Mouse (Mus musculus) MEL (cell line): ENCODE results near the gene Pcgf6. TPM values are rescaled to one million over a fixed set of nuclear protein-coding genes. Genes with fewer than 3 reads are reported as not detected.

Source experiments
- DNase-seq: peaks from one replicate; pipeline ENCODE4 v3.0.0; 2011; ENCODE audit warnings: low read depth, low spot score
- H3K27ac ChIP-seq: 2 replicates; pipeline ENCODE4 v1.5.1; 2012; ENCODE audit warnings: low read depth, mild to moderate bottlenecking, control low read depth, low read length, moderate library complexity; ENCODE audit not compliant: control insufficient read depth
- H3K27me3 ChIP-seq, 2 experiments: fragments of 150-350 bp in 1 of 2; sonication (generic) in 1 of 2; 2 replicates each; pipeline ENCODE4 v1.6.1; 2012; ENCODE audit warnings: low read length in 2 of 2, mild to moderate bottlenecking in 2 of 2, improper control_type of control experiment in 1 of 2, moderate library complexity in 1 of 2; ENCODE audit not compliant: insufficient read depth in 2 of 2, control insufficient read depth in 1 of 2
- H3K36me3 ChIP-seq, 2 experiments: 2 replicates each; pipeline ENCODE4 v1.6.1; 2012 to 2014; ENCODE audit warnings: low read length in 2 of 2, improper control_type of control experiment in 1 of 2, inconsistent platforms in 1 of 2, mild to moderate bottlenecking in 1 of 2; ENCODE audit not compliant: insufficient read depth in 2 of 2, control insufficient read depth in 1 of 2
- H3K4me1 ChIP-seq, 2 experiments: fragments of 150-350 bp in 1 of 2; sonication (generic) in 1 of 2; 2 replicates each; pipeline ENCODE4 v1.6.1; 2012; ENCODE audit warnings: low read length in 2 of 2, improper control_type of control experiment in 1 of 2, mild to moderate bottlenecking in 1 of 2; ENCODE audit not compliant: insufficient read depth in 2 of 2, control insufficient read depth in 1 of 2
- H3K4me3 ChIP-seq, 2 experiments: fragments of 150-350 bp in 1 of 2; sonication (generic) in 1 of 2; 2 replicates each; pipeline ENCODE4 v1.5.1; 2012; ENCODE audit warnings: low read depth in 2 of 2, low read length in 2 of 2, mild to moderate bottlenecking in 2 of 2, moderate library complexity in 2 of 2, control low read depth in 1 of 2, improper control_type of control experiment in 1 of 2; ENCODE audit not compliant: control insufficient read depth in 1 of 2, insufficient read depth in 1 of 2
- H3K79me2 ChIP-seq: 2 replicates; pipeline ENCODE4 v1.6.1; 2012; ENCODE audit warnings: mild to moderate bottlenecking, low read length, moderate library complexity; ENCODE audit not compliant: control insufficient read depth, poor library complexity, insufficient read depth
- H3K9ac ChIP-seq: 2 replicates; pipeline ENCODE4 v1.6.1; 2012; ENCODE audit warnings: low read depth, mild to moderate bottlenecking, control low read depth, low read length, moderate library complexity; ENCODE audit not compliant: control insufficient read depth, poor library complexity, severe bottlenecking
- H3K9me3 ChIP-seq: fragments of 150-350 bp; sonication (generic); replicated peaks from 2 replicates; pipeline ENCODE4 v1.6.1; 2012; ENCODE audit warnings: mild to moderate bottlenecking, low read length, improper control_type of control experiment, moderate library complexity; ENCODE audit not compliant: insufficient read depth
- BHLHE40 ChIP-seq: IDR thresholded peaks from 2 replicates; pipeline ENCODE4 v1.6.1; 2012; ENCODE audit warnings: low read depth, mild to moderate bottlenecking, inconsistent platforms, low read length, improper control_type of control experiment, borderline replicate concordance
- CHD1 ChIP-seq: IDR thresholded peaks from 2 replicates; pipeline ENCODE4 v1.6.1; 2012; ENCODE audit warnings: low read depth, mild to moderate bottlenecking, inconsistent platforms, low read length, improper control_type of control experiment
- CHD2 ChIP-seq: IDR thresholded peaks from 2 replicates; pipeline ENCODE4 v1.6.1; 2011; ENCODE audit warnings: low read length, improper control_type of control experiment
- E2F4 ChIP-seq: IDR thresholded peaks from 2 replicates; pipeline ENCODE4 v1.6.1; 2011; ENCODE audit warnings: low read depth, low read length, improper control_type of control experiment, borderline replicate concordance
- ELF1 ChIP-seq: IDR thresholded peaks from 2 replicates; pipeline ENCODE4 v1.6.1; 2014; ENCODE audit warnings: low read depth, mild to moderate bottlenecking, inconsistent platforms, low read length, improper control_type of control experiment, moderate library complexity
- ETS1 ChIP-seq: IDR thresholded peaks from 2 replicates; pipeline ENCODE4 v1.6.1; 2012; ENCODE audit warnings: low read depth, mild to moderate bottlenecking, inconsistent platforms, low read length, improper control_type of control experiment, moderate library complexity
- GABPA ChIP-seq: IDR thresholded peaks from 2 replicates; pipeline ENCODE4 v1.6.1; 2012; ENCODE audit warnings: low read depth, mild to moderate bottlenecking, inconsistent platforms, low read length, improper control_type of control experiment, moderate library complexity
- HCFC1 ChIP-seq: IDR thresholded peaks from 2 replicates; pipeline ENCODE4 v1.6.1; 2012; ENCODE audit warnings: low read depth, mild to moderate bottlenecking, inconsistent platforms, low read length, improper control_type of control experiment, moderate library complexity
- JUND ChIP-seq: IDR thresholded peaks from 2 replicates; pipeline ENCODE4 v1.6.1; 2011; ENCODE audit warnings: low read depth, mild to moderate bottlenecking, improper control_type of control experiment, low read length
- KAT2A ChIP-seq: conservative IDR thresholded peaks from 2 replicates; pipeline ENCODE4 v1.6.1; 2012; ENCODE audit warnings: low read depth, low read length, improper control_type of control experiment, inconsistent platforms
- MAZ ChIP-seq: IDR thresholded peaks from 2 replicates; pipeline ENCODE4 v1.6.1; 2012; ENCODE audit warnings: low read depth, mild to moderate bottlenecking, inconsistent platforms, low read length, improper control_type of control experiment
- MEF2A ChIP-seq: IDR thresholded peaks from 2 replicates; pipeline ENCODE4 v1.6.1; 2014; ENCODE audit warnings: low read depth, mild to moderate bottlenecking, inconsistent platforms, low read length, improper control_type of control experiment; ENCODE audit not compliant: poor library complexity, insufficient replicate concordance, severe bottlenecking; ENCODE audit errors: extremely low read depth
- MXI1 ChIP-seq: IDR thresholded peaks from 2 replicates; pipeline ENCODE4 v1.6.1; 2011; ENCODE audit warnings: mild to moderate bottlenecking, low read depth, low read length, improper control_type of control experiment
- MYB ChIP-seq: IDR thresholded peaks from 2 replicates; pipeline ENCODE4 v1.6.1; 2011; ENCODE audit warnings: mild to moderate bottlenecking, low read depth, low read length, improper control_type of control experiment
- NRF1 ChIP-seq: IDR thresholded peaks from 2 replicates; pipeline ENCODE4 v1.6.1; 2014; ENCODE audit warnings: low read depth, mild to moderate bottlenecking, inconsistent platforms, low read length, improper control_type of control experiment, moderate library complexity; ENCODE audit not compliant: poor library complexity, insufficient read depth, severe bottlenecking
- POLR2A ChIP-seq, 2 experiments: IDR thresholded peaks; 2 replicates each; pipeline ENCODE4 v1.6.1; 2011 to 2012; ENCODE audit warnings: low read length in 2 of 2, mild to moderate bottlenecking in 2 of 2, control low read depth in 1 of 2, improper control_type of control experiment in 1 of 2, low read depth in 1 of 2, moderate library complexity in 1 of 2; ENCODE audit not compliant: control insufficient read depth in 1 of 2, insufficient read depth in 1 of 2, poor library complexity in 1 of 2
- POLR2AphosphoS2 ChIP-seq: IDR thresholded peaks from 2 replicates; pipeline ENCODE4 v1.6.1; 2011; ENCODE audit warnings: low read length, improper control_type of control experiment
- POLR2AphosphoS5 ChIP-seq: IDR thresholded peaks from 2 replicates; pipeline ENCODE4 v1.6.1; 2012; ENCODE audit warnings: low read depth, borderline replicate concordance, mild to moderate bottlenecking, inconsistent platforms, low read length, moderate library complexity, mixed read lengths
- RAD21 ChIP-seq: IDR thresholded peaks from 2 replicates; pipeline ENCODE4 v1.6.1; 2011; ENCODE audit warnings: mild to moderate bottlenecking, low read depth, low read length, improper control_type of control experiment
- SIN3A ChIP-seq: IDR thresholded peaks from 2 replicates; pipeline ENCODE4 v1.6.1; 2012; ENCODE audit warnings: low read length, improper control_type of control experiment, inconsistent platforms
- TAL1 ChIP-seq: IDR thresholded peaks from 2 replicates; pipeline ENCODE4 v1.6.1; 2012; ENCODE audit warnings: mild to moderate bottlenecking, inconsistent platforms, low read length, moderate library complexity, mixed read lengths
- TBP ChIP-seq: IDR thresholded peaks from 2 replicates; pipeline ENCODE4 v1.8.0; 2011; ENCODE audit warnings: low read depth, low read length, improper control_type of control experiment
- TCF12 ChIP-seq: IDR thresholded peaks from 2 replicates; pipeline ENCODE4 v1.6.1; 2014; ENCODE audit warnings: low read depth, mild to moderate bottlenecking, inconsistent platforms, low read length, improper control_type of control experiment, moderate library complexity
- UBTF ChIP-seq: IDR thresholded peaks from 2 replicates; pipeline ENCODE4 v1.6.1; 2012; ENCODE audit warnings: low read depth, mild to moderate bottlenecking, inconsistent platforms, low read length, improper control_type of control experiment, moderate library complexity, borderline replicate concordance; ENCODE audit not compliant: insufficient read depth
- ZMIZ1 ChIP-seq: IDR thresholded peaks from 2 replicates; pipeline ENCODE4 v1.6.1; 2012; ENCODE audit warnings: low read depth, mild to moderate bottlenecking, inconsistent platforms, low read length, improper control_type of control experiment, moderate library complexity
- polyA plus RNA-seq, 2 experiments: library from polyadenylated mRNA; stranded (reverse) in 1 of 2; unstranded in 1 of 2; fragments of >175 nt in 1 of 2; fragments of >200 nt in 1 of 2; gene quantifications; 2 replicates each; pipeline versions ENCODE4 v1.2.1 to v1.2.4; 2012; ENCODE audit warnings: low replicate concordance in 2 of 2, low read depth in 1 of 2; ENCODE audit not compliant: insufficient read length in 2 of 2, insufficient read depth in 1 of 2, missing spikeins in 1 of 2
- total RNA-seq: library from RNA; depleted of rRNA; stranded (reverse); fragments of 300-350 nt; gene quantifications from 2 replicates; pipeline ENCODE4 v1.2.3, GENCODE M21; 2012

Pcgf6 gene
- total and polyA plus RNA-seq, 3 experiments: 29.0 to 47.5 TPM; not detected in 1

GRCm38 (mm10) chr19:47089718-47090525, 39.2 kb upstream of the Pcgf6 start (continued):
- TF ChIP-seq MXI1: no peak
- no peak for TF ChIP-seq MEF2A
- TF ChIP-seq JUND: no peak

GRCm38 (mm10) chr19:47088226-47088625, 37.5 kb upstream of the Pcgf6 start:
- Histone ChIP-seq H3K79me2 (peaks cover 64% of the 10 kb centered on the region), H3K36me3 (peaks cover 29 to 42% of the 10 kb centered on the region in 2 experiments), H3K27me3 (no peaks in the 10 kb centered on the region), H3K27ac (no peak overlapping the region), H3K9ac (no peak overlapping the region), H3K4me1 (peaks cover 10 to 18% of the 10 kb centered on the region in 2 experiments), H3K9me3 (no peaks in the 10 kb centered on the region), H3K4me3 (peak overlapping the region in 1 of 2 experiments; percentile 6; a peak in 1 of 4 replicates)
- no peak for DNase-seq
- TF ChIP-seq ZMIZ1 (peak; percentile 5; the same call in 1 of the 2 replicates), POLR2AphosphoS5 (0 out of 2 replicates have a peak, but pooled peaks have one; percentile 36), POLR2AphosphoS2 (0 out of 2 replicates have a peak, but pooled peaks have one; percentile 20), E2F4 (no peak)

- Histone ChIP-seq H3K36me3 (peaks cover 14 to 24% of the 10 kb centered on the region in 2 experiments), H3K9me3 (no peaks in the 10 kb centered on the region), H3K4me3 (peak overlapping the region; percentile 79 to 91), H3K27ac (peak overlapping the region; percentile 68), H3K27me3 (no peaks in the 10 kb centered on the region), H3K79me2 (peaks cover 25% of the 10 kb centered on the region), H3K4me1 (peaks cover 5 to 16% of the 10 kb centered on the region in 2 experiments), H3K9ac (peak overlapping the region; percentile 92)
- DNase-seq: peak; percentile 96
- TF ChIP-seq E2F4 (no peak), RAD21 (no peak), ELF1 (0 out of 2 replicates have a peak, but pooled peaks have one; percentile 40), TAL1 (no peak), ZMIZ1 (peak; percentile 84), CHD1 (peak; percentile 95; the same call in 1 of the 2 replicates), CHD2 (no peak), TCF12 (peak; percentile 60), GABPA (no peak), BHLHE40 (no peak), MYB (no peak), TBP (peak; percentile 85), POLR2A (IDR thresholded peaks at IDR 0.05; ENCODE audit: control insufficient read depth in 1 of 2, insufficient read depth in 1 of 2, low read depth in 1 of 2, low read length in 2 of 2, poor library complexity in 1 of 2) (peak in 1 of 2 experiments; percentile 44; a peak in 2 of 4 replicates), POLR2AphosphoS5 (no peak), ETS1 (no peak), KAT2A (no peak), SIN3A (peak; percentile 95), NRF1 (peak; percentile 79), MAZ (no peak), HCFC1 (peak; percentile 75), UBTF (peak; percentile 98)
These were observed 17.4 kb upstream of the Pcgf6 start for GRCm38 (mm10) chr19:47067924-47068611.
